Mouse (Mus musculus) small intestine, adult 2 months (tissue): ENCODE data around the gene Strada. TPM values are rescaled to one million over a fixed set of nuclear protein-coding genes. Genes with fewer than 3 reads are reported as not detected.

Experiments used
- H3K27ac ChIP-seq: fragments of 200-500 bp; 2 replicates; pipeline ENCODE4 v1.5.1; 2012; ENCODE audit warnings: low read depth, low read length, control low read depth, inconsistent platforms; ENCODE audit not compliant: insufficient read depth
- H3K27me3 ChIP-seq: fragments of 200-500 bp; 2 replicates; pipeline ENCODE4 v1.6.1; 2012; ENCODE audit warnings: mild to moderate bottlenecking, moderate library complexity, low read length, inconsistent platforms; ENCODE audit not compliant: control insufficient read depth, insufficient read depth
- H3K36me3 ChIP-seq: fragments of 200-500 bp; 2 replicates; pipeline ENCODE4 v1.6.1; 2012; ENCODE audit warnings: mild to moderate bottlenecking, low read length, control low read depth, inconsistent platforms; ENCODE audit not compliant: control insufficient read depth, insufficient read depth
- H3K4me1 ChIP-seq: fragments of 200-500 bp; 2 replicates; pipeline ENCODE4 v1.6.1; 2012; ENCODE audit warnings: low read length, inconsistent platforms, mixed read lengths; ENCODE audit not compliant: control insufficient read depth, insufficient read depth, insufficient read length
- H3K4me3 ChIP-seq: fragments of 200-500 bp; 2 replicates; pipeline ENCODE4 v1.5.1; 2012; ENCODE audit warnings: low read depth, mild to moderate bottlenecking, control low read depth, inconsistent platforms, low read length, moderate library complexity
- CTCF ChIP-seq: fragments of 200-500 bp; IDR thresholded peaks from 2 replicates; pipeline ENCODE4 v1.5.1; 2012; ENCODE audit warnings: low read depth, mild to moderate bottlenecking, control low read depth, inconsistent platforms, low read length, moderate library complexity, mixed read lengths; ENCODE audit not compliant: insufficient replicate concordance, insufficient read length; ENCODE audit errors: extremely low read depth
- POLR2A ChIP-seq: fragments of 200-500 bp; IDR thresholded peaks from 2 replicates; pipeline ENCODE4 v1.6.1; 2012; ENCODE audit warnings: low read depth, mild to moderate bottlenecking, control low read depth, inconsistent platforms, low read length, moderate library complexity
- WGBS: fragments of 180-500 bp; shearing (Covaris S2); methylation state at CpG from one replicate; pipeline ENCODE4 v1.1.7; 2018; 5-methylcytosine and 5-hydroxymethylcytosine counted together
- polyA plus RNA-seq: library from polyadenylated mRNA; depleted of rRNA; stranded (reverse); fragments of >200 nt; gene quantifications from 2 replicates; pipeline ENCODE4 v1.2.3, GENCODE M21; 2012

Strada gene
- polyA plus RNA-seq, 1 experiment: 7.4 TPM

DNA sequence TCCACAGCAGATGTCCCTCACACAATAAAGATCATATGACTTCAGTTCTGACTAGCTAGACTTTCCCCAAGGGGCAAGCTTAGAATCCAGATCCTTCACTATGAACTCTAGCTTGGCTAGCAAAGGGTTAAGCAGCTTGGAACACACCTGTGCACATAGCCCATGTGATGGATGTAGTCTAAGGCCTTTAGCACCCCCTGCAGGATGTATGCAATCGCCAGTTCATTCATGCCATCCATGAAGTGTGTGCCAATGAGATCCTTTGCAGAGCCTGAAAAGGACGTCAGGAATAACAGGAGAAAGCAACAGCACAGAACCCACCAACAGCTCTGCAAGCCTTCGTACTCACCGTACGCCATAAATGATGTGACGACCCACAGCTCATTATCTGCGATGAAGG, 31.2 kb downstream of the Strada start:
- TF ChIP-seq CTCF (peak; percentile 32; the same call in 1 of the 2 replicates), POLR2A (no peak)
- Histone ChIP-seq H3K4me1 (peaks cover 4% of the 10 kb centered on the region; the same call in 1 of the 2 replicates), H3K36me3 (no peaks in the 10 kb centered on the region), H3K27ac (no peak overlapping the region), H3K27me3 (no peaks in the 10 kb centered on the region), H3K4me3 (no peak overlapping the region)
- 75% methylated on average over 7 of the region's 7 CpGs for WGBS

DNA sequence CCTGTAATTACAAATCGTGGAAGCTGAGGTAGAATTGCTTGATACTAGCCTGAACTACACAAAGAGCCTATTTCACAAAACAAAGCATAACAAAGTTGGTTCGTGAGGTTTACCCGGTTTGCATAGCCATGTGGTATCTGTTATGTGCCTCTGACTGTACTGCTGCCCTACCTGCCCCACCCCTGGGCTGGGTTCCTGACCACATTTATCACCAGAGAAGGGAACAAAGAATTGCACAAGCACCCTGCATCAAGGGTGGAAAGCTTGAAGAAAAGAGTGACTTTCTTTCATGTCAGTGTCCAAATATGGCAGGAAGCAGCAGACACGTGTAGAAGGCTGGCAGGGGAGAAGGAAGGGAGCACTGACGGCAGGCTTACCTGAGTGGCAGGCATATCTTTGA, 34.5 kb downstream of the Strada start:
- TF ChIP-seq POLR2A (no peak), CTCF (no peak)
- no peak overlapping the region for H3K4me3 ChIP-seq
- no peaks in the 10 kb centered on the region for H3K27me3 ChIP-seq
- no peaks in the 10 kb centered on the region for H3K36me3 ChIP-seq
- 46% methylated on average over 5 of the region's 5 CpGs for WGBS
- no peak overlapping the region for H3K27ac ChIP-seq
- H3K4me1 ChIP-seq: peaks cover 4% of the 10 kb centered on the region; the same call in 1 of the 2 replicates

DNA sequence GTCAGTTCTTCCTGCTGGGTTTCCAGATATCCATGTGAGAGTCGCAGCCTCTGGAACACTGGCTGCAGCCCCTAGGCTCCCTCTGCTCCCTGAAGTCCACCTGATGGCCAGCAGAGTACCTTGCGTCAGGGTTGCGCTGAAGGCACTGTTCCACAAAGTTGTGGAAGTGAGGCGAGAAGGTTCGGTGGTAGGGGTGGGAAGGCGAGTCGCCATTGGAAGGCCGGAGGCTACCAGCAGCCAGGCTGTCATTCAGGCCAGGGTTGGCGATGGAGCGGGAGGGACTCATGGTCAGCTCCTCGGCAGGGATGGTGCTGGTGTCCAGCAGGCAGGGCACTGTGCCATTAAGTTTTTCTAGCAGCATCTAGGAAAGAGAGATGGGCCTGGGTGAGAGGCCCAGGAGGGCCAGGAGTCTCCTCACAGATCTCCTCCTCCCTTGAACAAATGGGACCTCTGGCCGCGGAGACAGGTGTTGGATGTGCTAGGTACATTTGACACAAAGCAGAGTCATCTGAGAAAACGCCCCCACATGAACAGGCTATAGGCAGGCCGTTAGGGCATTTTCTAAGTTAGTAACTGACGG, 37.3 kb downstream of the Strada start:
- H3K27ac ChIP-seq: no peak overlapping the region
- no peak for TF ChIP-seq POLR2A
- no peak for TF ChIP-seq CTCF
- no peak overlapping the region for H3K4me3 ChIP-seq
- H3K36me3 ChIP-seq: no peaks in the 10 kb centered on the region
- 90% methylated on average over 16 of the region's 16 CpGs for WGBS
- H3K27me3 ChIP-seq: no peaks in the 10 kb centered on the region
- H3K4me1 ChIP-seq: peaks cover 11% of the 10 kb centered on the region

DNA sequence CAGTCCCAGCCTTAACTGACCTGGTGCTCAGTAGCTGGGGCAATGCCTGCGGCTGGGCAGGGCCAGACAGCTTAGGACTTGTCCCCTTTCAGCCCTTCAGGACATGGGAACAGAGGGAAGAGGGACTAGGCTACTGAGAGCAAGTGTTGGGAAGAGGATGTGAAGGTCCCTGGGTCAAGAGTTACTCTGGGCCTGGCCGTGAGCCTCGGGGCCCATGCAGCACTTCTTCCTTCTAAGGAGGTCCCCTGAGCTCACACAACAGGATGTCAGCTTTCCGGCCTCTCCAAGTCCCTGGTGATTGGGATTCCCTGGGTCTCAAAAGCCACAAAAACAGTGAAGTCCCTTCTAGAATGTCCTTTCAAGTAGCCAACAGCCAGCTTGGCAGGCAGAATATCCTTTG, 38.4 kb downstream of the Strada start:
- 80% methylated on average over 4 of the region's 4 CpGs for WGBS
- no peak overlapping the region for H3K27ac ChIP-seq
- no peaks in the 10 kb centered on the region for H3K27me3 ChIP-seq
- no peak overlapping the region for H3K4me3 ChIP-seq
- H3K4me1 ChIP-seq: peaks cover 11% of the 10 kb centered on the region
- no peak for TF ChIP-seq POLR2A
- no peaks in the 10 kb centered on the region for H3K36me3 ChIP-seq

DNA sequence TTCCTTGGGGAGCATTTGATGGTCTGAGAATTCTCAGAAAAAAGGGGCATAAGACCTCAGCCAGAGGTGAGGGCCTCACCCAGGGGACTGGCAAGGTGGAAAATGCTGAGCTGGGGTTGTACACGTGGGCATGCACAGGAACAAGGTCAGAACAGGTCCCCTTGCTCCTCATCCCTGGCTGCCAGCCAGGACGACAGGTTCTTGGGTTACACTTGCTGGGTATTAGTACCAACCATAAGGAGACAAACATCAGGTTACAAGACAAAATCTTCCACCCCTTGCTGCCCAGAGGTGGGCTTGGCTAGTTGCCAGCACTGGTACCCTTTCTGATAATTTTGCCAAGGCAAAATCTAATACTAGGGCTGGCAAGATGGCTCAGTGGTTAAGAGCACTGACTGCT, 39.7 kb downstream of the Strada start:
- TF ChIP-seq POLR2A (no peak), CTCF (no peak)

DNA sequence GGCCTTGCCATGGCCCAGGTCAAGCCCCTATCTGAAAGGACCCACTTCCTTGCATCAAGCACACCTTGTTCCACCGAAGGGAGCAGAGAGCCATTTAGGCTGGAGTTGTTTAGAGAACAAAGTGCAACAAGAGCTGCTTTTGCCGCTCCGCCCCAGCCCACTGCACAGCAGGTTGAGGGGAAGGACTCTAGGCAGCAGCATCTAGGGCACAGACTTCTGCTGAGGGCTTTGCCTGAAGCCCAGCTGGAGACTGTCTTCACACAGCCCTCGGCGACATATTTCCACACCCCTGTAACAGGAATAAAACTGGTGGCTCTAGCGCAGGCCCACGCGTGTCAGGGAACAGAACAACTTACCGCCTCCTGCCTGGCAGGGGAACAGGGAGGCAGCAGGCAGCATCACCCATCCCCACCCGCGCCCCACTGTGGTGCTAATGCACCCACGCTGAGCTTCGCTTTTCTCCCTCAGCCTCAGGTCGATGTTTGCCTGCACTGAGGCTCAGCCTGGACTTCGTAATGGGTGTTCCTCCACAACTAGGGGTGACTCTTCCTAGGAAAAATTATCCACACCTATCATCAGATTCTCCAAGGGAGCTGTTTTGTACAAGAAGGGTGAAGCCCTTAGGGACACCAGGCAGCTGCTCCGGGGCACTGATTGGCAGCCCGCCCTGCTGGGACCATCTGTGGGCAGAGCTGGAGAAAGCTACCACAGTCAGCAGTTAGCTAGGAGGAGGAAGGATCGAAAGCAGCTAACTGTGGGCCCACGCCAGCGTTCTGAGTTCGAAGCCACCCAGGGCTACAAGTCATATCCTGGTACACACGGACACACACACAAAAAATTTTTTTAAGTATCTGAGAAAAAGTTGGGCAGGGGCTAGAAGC, 40.9 kb downstream of the Strada start, which contains the start of the genes Gm10840 and Limd2:
Gm10840 (plus strand) TSS at position 10 of the 881 bp plus-strand sequence.
Limd2 (minus strand) TSS at position 20 of the 881 bp plus-strand sequence.
- H3K36me3 ChIP-seq: peaks cover 2% of the 10 kb centered on the region; the same call in 1 of the 2 replicates
- no peak for TF ChIP-seq POLR2A
- TF ChIP-seq CTCF: no peak
- WGBS: 41% methylated on average over 22 of the region's 22 CpGs
- no peaks in the 10 kb centered on the region for H3K27me3 ChIP-seq
- H3K27ac ChIP-seq: peak within 1 kb of the TSS; percentile 70
- H3K4me1 ChIP-seq: peaks cover 7% of the 10 kb centered on the region; the same call in 1 of the 2 replicates
- H3K4me3 ChIP-seq: peak within 1 kb of the TSS; percentile 73

More for the DNA sequence above, 39.7 kb downstream of the Strada start:
- no peak overlapping the region for H3K4me3 ChIP-seq
- no peak overlapping the region for H3K27ac ChIP-seq
- H3K36me3 ChIP-seq: no peaks in the 10 kb centered on the region
- WGBS: 76% methylated on average over 2 of the region's 2 CpGs
- no peaks in the 10 kb centered on the region for H3K27me3 ChIP-seq
- peaks cover 7% of the 10 kb centered on the region for H3K4me1 ChIP-seq
